Mouse (Mus musculus): ENCODE data around the gene Shb. TPM values are rescaled to one million over a fixed set of nuclear protein-coding genes. Genes with fewer than 3 reads are reported as not detected.

Shb gene
- polyA plus RNA-seq, 1 experiment from 2014 or later: 3.1 TPM

- peak overlapping the region; percentile 40; the same call in 1 of the 2 replicates for H3K27ac ChIP-seq (ENCODE audit: low read length)
- WGBS: 34% methylated on average over 3 of the region's 3 CpGs
Observed at GRCm38 (mm10) chr4:45437010-45437409, 95.3 kb downstream of the Shb start.

DNA sequence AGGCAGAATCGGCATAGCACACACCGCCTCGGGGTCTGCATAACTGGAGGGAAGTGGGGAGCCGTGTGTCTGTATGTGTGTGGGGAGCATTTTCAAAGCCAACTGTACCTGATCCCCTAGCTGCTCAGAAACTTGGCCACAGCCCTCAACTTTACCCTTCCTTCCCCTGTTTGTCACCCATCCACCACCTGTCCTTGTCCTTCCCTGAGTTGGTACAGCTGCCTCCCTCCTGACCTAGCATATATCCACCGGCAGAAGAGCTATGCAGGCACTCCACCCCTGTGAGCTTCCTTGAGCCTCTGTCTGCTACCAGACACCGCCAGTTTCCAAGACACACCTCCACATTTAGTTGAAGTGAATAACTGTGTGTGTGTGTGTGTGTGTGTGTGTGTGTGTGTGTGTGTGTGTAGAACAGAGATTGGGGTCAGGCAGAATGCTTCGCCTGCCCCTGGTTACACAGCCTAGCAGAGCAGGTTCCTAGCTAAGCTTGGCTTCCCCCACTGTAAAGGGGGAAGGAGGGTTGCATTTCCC, 95.8 kb downstream of the Shb start:
- H3K27ac ChIP-seq (ENCODE audit: low read length): peak overlapping the region; percentile 47; the same call in 1 of the 2 replicates
- no peaks in the 10 kb centered on the region for H3K27me3 ChIP-seq (ENCODE audit: insufficient read depth, low read length)
- no peak overlapping the region for H3K4me3 ChIP-seq (ENCODE audit: low read length)
- H3K4me2 ChIP-seq (replicated peaks; ENCODE audit: low read depth, low read length): no peak overlapping the region
- peak; percentile 47 for ATAC-seq (ENCODE audit: low FRiP score, low TSS enrichment)
- H3K4me1 ChIP-seq (ENCODE audit: insufficient read depth, low read length): peaks cover 60% of the 10 kb centered on the region
- WGBS: 28% methylated on average over 7 of the region's 7 CpGs
- 0 out of 2 replicates have a peak overlapping the region, but pooled peaks have one; percentile 7 for H3K9ac ChIP-seq (replicated peaks; ENCODE audit: low read length)
- H3K9me3 ChIP-seq (ENCODE audit: low read length): no peaks in the 10 kb centered on the region
- 0 out of 2 replicates have a peak, but pooled peaks cover 3% of the 10 kb centered on the region for H3K36me3 ChIP-seq (ENCODE audit: insufficient read depth, low read length)

More at GRCm38 (mm10) chr4:45437010-45437409, 95.3 kb downstream of the Shb start:
- peaks cover 60% of the 10 kb centered on the region for H3K4me1 ChIP-seq (ENCODE audit: insufficient read depth, low read length)
- 0 out of 2 replicates have a peak, but pooled peaks cover 3% of the 10 kb centered on the region for H3K36me3 ChIP-seq (ENCODE audit: insufficient read depth, low read length)
- no peak overlapping the region for H3K4me2 ChIP-seq (replicated peaks; ENCODE audit: low read depth, low read length)
- H3K9ac ChIP-seq (replicated peaks; ENCODE audit: low read length): no peak overlapping the region
- no peak for ATAC-seq (ENCODE audit: low FRiP score, low TSS enrichment)
- no peaks in the 10 kb centered on the region for H3K27me3 ChIP-seq (ENCODE audit: insufficient read depth, low read length)
- no peak overlapping the region for H3K4me3 ChIP-seq (ENCODE audit: low read length)
- H3K9me3 ChIP-seq (ENCODE audit: low read length): no peaks in the 10 kb centered on the region

DNA sequence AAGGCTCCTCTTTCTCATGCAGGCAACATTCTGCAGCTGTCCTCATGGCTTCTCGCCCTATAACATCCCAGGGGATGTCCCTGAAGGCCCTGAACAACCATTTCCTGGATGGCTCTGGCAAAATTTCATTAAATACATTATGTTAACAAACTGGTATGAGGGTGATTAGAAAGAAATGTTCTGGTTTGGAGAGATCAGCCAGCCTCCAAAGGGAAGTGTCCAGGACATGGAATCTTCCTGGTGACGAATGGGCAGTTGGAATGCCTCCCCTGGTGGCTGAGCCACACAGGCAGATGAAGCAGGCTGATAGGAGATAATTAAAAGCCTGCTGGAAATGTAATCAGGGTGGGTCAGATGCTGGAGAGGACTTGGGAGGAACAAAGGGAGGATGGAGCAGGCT, 96.4 kb downstream of the Shb start:
- 48% methylated on average over 2 of the region's 2 CpGs for WGBS
- Histone ChIP-seq H3K4me2 (replicated peaks; ENCODE audit: low read depth, low read length) (no peak overlapping the region), H3K9ac (replicated peaks; ENCODE audit: low read length) (no peak overlapping the region), H3K27ac (ENCODE audit: low read length) (peak overlapping the region; percentile 54; the same call in 1 of the 2 replicates), H3K36me3 (ENCODE audit: insufficient read depth, low read length) (0 out of 2 replicates have a peak, but pooled peaks cover 3% of the 10 kb centered on the region), H3K4me3 (ENCODE audit: low read length) (no peak overlapping the region), H3K9me3 (ENCODE audit: low read length) (no peaks in the 10 kb centered on the region), H3K27me3 (ENCODE audit: insufficient read depth, low read length) (no peaks in the 10 kb centered on the region), H3K4me1 (ENCODE audit: insufficient read depth, low read length) (peaks cover 60% of the 10 kb centered on the region)
- peak; percentile 19; the same call in 1 of the 2 replicates for ATAC-seq (ENCODE audit: low FRiP score, low TSS enrichment)

DNA sequence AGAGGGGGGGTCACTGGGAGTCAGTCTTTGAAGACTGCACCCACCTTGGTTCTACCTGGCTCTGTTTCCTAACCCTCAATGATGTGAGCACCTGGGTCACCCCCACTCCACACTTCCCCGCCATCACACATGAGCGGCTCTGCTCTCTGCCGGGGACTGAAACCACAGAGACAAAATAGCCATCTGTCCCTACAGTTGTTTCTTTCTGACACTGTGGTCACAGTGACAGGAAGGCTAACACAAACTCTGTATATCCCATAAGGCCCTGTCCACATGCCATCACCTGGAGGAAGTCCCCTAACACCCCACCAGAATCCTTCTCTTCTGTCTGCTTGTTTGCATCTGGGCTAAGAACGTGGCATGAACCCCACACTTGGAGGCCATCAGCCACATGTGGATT, 97.6 kb downstream of the Shb start:
- no peaks in the 10 kb centered on the region for H3K36me3 ChIP-seq (ENCODE audit: insufficient read depth, low read length)
- H3K9me3 ChIP-seq (ENCODE audit: low read length): no peaks in the 10 kb centered on the region

GRCm38 (mm10) chr4:45434071-45434470, 98.2 kb downstream of the Shb start:
- H3K4me3 ChIP-seq (ENCODE audit: low read length): no peak overlapping the region
- H3K4me1 ChIP-seq (ENCODE audit: insufficient read depth, low read length): peaks cover 52% of the 10 kb centered on the region
- H3K27me3 ChIP-seq (ENCODE audit: insufficient read depth, low read length): no peaks in the 10 kb centered on the region
- no peak for ATAC-seq (ENCODE audit: low FRiP score, low TSS enrichment)
- peak overlapping the region; percentile 36; the same call in 1 of the 2 replicates for H3K27ac ChIP-seq (ENCODE audit: low read length)
- no peaks in the 10 kb centered on the region for H3K9me3 ChIP-seq (ENCODE audit: low read length)
- 52% methylated on average over 12 of the region's 12 CpGs for WGBS
- H3K9ac ChIP-seq (replicated peaks; ENCODE audit: low read length): no peak overlapping the region
- H3K36me3 ChIP-seq (ENCODE audit: insufficient read depth, low read length): no peaks in the 10 kb centered on the region
- no peak overlapping the region for H3K4me2 ChIP-seq (replicated peaks; ENCODE audit: low read depth, low read length)

More for the DNA sequence above, 97.6 kb downstream of the Shb start:
- 63% methylated on average over 4 of the region's 4 CpGs for WGBS
- Histone ChIP-seq H3K27ac (ENCODE audit: low read length) (peak overlapping the region; percentile 54; the same call in 1 of the 2 replicates), H3K4me2 (replicated peaks; ENCODE audit: low read depth, low read length) (no peak overlapping the region), H3K27me3 (ENCODE audit: insufficient read depth, low read length) (no peaks in the 10 kb centered on the region), H3K9ac (replicated peaks; ENCODE audit: low read length) (peak overlapping the region; percentile 20; the same call in 1 of the 2 replicates), H3K4me1 (ENCODE audit: insufficient read depth, low read length) (peaks cover 57% of the 10 kb centered on the region), H3K4me3 (ENCODE audit: low read length) (no peak overlapping the region)
- ATAC-seq (ENCODE audit: low FRiP score, low TSS enrichment): no peak

DNA sequence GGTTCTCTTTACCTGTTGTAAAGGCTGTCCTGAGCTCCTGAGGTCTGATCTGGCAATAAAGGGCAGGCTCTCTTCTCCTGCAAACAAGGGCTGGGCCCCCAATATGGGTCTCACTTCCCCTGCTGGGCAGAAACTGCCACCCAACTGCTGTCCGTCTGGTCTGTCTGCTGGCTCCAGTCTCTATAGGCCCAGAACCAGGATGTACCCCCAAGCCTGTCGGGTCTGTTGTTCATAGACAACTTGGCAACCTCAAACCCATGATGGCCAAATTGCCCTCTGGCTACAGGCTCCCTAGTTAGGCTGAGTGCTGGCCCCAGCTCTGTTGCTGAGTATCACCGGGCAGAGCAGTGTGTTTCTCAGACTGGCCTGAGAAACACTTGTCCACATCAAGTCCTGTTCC, 100.5 kb downstream of the Shb start:
- ATAC-seq (ENCODE audit: low FRiP score, low TSS enrichment): no peak
- no peak overlapping the region for H3K4me2 ChIP-seq (replicated peaks; ENCODE audit: low read depth, low read length)
- no peak overlapping the region for H3K4me3 ChIP-seq (ENCODE audit: low read length)
- no peaks in the 10 kb centered on the region for H3K27me3 ChIP-seq (ENCODE audit: insufficient read depth, low read length)
- peaks cover 41% of the 10 kb centered on the region for H3K4me1 ChIP-seq (ENCODE audit: insufficient read depth, low read length)
- H3K9me3 ChIP-seq (ENCODE audit: low read length): no peaks in the 10 kb centered on the region
- no peak overlapping the region for H3K9ac ChIP-seq (replicated peaks; ENCODE audit: low read length)
- no peak overlapping the region for H3K27ac ChIP-seq (ENCODE audit: low read length)
- H3K36me3 ChIP-seq (ENCODE audit: insufficient read depth, low read length): no peaks in the 10 kb centered on the region
- WGBS: 87% methylated on average over 3 of the region's 3 CpGs

- no peak for ATAC-seq (ENCODE audit: low FRiP score, low TSS enrichment)
Observed at GRCm38 (mm10) chr4:45431316-45431715, 101.0 kb downstream of the Shb start.

GRCm38 (mm10) chr4:45429451-45429850, 102.8 kb downstream of the Shb start:
- WGBS: 82% methylated on average over 7 of the region's 7 CpGs
- Histone ChIP-seq H3K9me3 (ENCODE audit: low read length) (no peaks in the 10 kb centered on the region), H3K27me3 (ENCODE audit: insufficient read depth, low read length) (no peaks in the 10 kb centered on the region), H3K4me3 (ENCODE audit: low read length) (no peak overlapping the region), H3K36me3 (ENCODE audit: insufficient read depth, low read length) (no peaks in the 10 kb centered on the region), H3K27ac (ENCODE audit: low read length) (no peak overlapping the region), H3K4me1 (ENCODE audit: insufficient read depth, low read length) (peaks cover 18% of the 10 kb centered on the region), H3K4me2 (replicated peaks; ENCODE audit: low read depth, low read length) (no peak overlapping the region), H3K9ac (replicated peaks; ENCODE audit: low read length) (no peak overlapping the region)
- no peak for ATAC-seq (ENCODE audit: low FRiP score, low TSS enrichment)

More at GRCm38 (mm10) chr4:45431316-45431715, 101.0 kb downstream of the Shb start:
- 81% methylated on average over 3 of the region's 3 CpGs for WGBS
- Histone ChIP-seq H3K27me3 (ENCODE audit: insufficient read depth, low read length) (no peaks in the 10 kb centered on the region), H3K36me3 (ENCODE audit: insufficient read depth, low read length) (no peaks in the 10 kb centered on the region), H3K4me2 (replicated peaks; ENCODE audit: low read depth, low read length) (no peak overlapping the region), H3K9ac (replicated peaks; ENCODE audit: low read length) (no peak overlapping the region), H3K4me3 (ENCODE audit: low read length) (no peak overlapping the region), H3K27ac (ENCODE audit: low read length) (no peak overlapping the region), H3K9me3 (ENCODE audit: low read length) (no peaks in the 10 kb centered on the region), H3K4me1 (ENCODE audit: insufficient read depth, low read length) (peaks cover 36% of the 10 kb centered on the region)

GRCm38 (mm10) chr4:45426724-45427457, 105.4 kb downstream of the Shb start:
- Histone ChIP-seq H3K27ac (ENCODE audit: low read length) (no peak overlapping the region), H3K4me2 (replicated peaks; ENCODE audit: low read depth, low read length) (no peak overlapping the region), H3K4me3 (ENCODE audit: low read length) (no peak overlapping the region), H3K4me1 (ENCODE audit: insufficient read depth, low read length) (peaks cover 12% of the 10 kb centered on the region), H3K36me3 (ENCODE audit: insufficient read depth, low read length) (no peaks in the 10 kb centered on the region), H3K9ac (replicated peaks; ENCODE audit: low read length) (no peak overlapping the region), H3K9me3 (ENCODE audit: low read length) (no peaks in the 10 kb centered on the region), H3K27me3 (ENCODE audit: insufficient read depth, low read length) (no peaks in the 10 kb centered on the region)
- whole genome bisulfite sequencing: 71% methylated on average over 13 of the region's 13 CpGs
- ATAC-seq (ENCODE audit: low FRiP score, low TSS enrichment): no peak

DNA sequence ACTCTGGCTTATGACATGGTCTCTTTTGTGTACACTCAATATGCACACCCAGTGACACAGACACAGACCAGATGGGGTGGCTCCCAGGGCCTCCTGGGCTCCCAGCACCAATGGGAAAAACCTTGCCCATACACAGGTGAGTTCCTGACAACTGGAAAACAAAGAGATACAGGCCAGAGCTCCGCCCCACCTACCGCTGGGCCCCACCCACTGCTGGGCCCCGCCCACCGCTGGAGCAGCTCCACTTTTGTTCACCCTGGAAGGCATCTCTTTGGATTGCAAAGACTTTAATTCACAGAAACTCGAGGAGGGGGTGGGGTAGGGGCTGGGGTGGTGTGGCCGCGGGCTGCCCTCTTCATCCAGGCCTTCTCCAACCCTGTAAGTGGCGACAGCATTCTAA, 108.9 kb downstream of the Shb start:
- H3K36me3 ChIP-seq (ENCODE audit: insufficient read depth, low read length): no peaks in the 10 kb centered on the region
- no peaks in the 10 kb centered on the region for H3K9me3 ChIP-seq (ENCODE audit: low read length)
- no peak for ATAC-seq (ENCODE audit: low FRiP score, low TSS enrichment)
- H3K27me3 ChIP-seq (ENCODE audit: insufficient read depth, low read length): no peaks in the 10 kb centered on the region
- H3K27ac ChIP-seq (ENCODE audit: low read length): peak overlapping the region; percentile 44; the same call in 1 of the 2 replicates
- H3K4me3 ChIP-seq (ENCODE audit: low read length): no peak overlapping the region
- H3K4me2 ChIP-seq (replicated peaks; ENCODE audit: low read depth, low read length): no peak overlapping the region
- no peak overlapping the region for H3K9ac ChIP-seq (replicated peaks; ENCODE audit: low read length)
- peaks cover 28% of the 10 kb centered on the region for H3K4me1 ChIP-seq (ENCODE audit: insufficient read depth, low read length)
- WGBS: 39% methylated on average over 8 of the region's 8 CpGs

Data from kidney, embryonic 16.5 days (tissue).